ENCODE assay signal across 15 mouse cellular contexts in the genomic region with DNA sequence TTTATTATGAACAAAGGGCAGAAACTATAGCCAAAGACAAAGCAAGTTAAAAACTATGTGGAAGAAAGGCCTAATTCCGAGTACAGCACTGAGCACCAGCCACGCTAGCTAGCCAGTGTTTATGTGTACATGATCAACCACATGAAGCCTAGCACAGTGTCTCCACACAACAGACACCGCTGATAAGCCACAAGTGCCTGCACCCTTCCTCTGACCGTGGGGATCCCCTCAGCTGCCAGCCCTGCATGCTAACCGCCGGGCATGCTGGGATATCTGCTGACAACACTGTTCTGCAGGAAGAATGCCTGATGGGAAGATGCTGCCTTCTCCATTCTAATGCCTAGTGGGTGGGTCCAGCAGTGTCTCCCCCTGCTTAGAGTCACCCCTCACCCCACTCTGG.
"Had no signal": no experiment of that assay in that cellular context is flagged by ENCODE, and none has a peak within 500 bp of the region (broad histone marks: within the 10 kb centered on the region; RNA-seq: fewer than 3 reads in every experiment).

No protein-coding gene starts in this region.

- H3K9ac ChIP-seq: limb, embryonic 12.5 days; midbrain, embryonic 15.5 days; neural tube, embryonic 12.5 days had no signal

- H3K4me2 ChIP-seq: limb, embryonic 12.5 days; midbrain, embryonic 11.5 days; midbrain, embryonic 15.5 days; neural tube, embryonic 12.5 days had no signal

- H3K36me3 ChIP-seq: midbrain, embryonic 15.5 days had no signal

- H3K27ac ChIP-seq: kidney, postnatal 0 days; limb, embryonic 12.5 days; macrophage; midbrain, embryonic 15.5 days; neural tube, embryonic 12.5 days had no signal

- ATAC-seq: midbrain, embryonic 15.5 days had no signal

- H3K4me3 ChIP-seq: limb, embryonic 12.5 days; midbrain, embryonic 15.5 days; neural tube, embryonic 12.5 days had no signal

- DNase-seq: kidney, adult 11 months; kidney, adult 9 months; kidney, postnatal 36 days; layer of hippocampus, adult 9-11 months; layer of hippocampus, postnatal 36 days; lung, adult 2 months; lung, postnatal 14 days; thymus, adult 2 months; thymus, postnatal 25 days had no signal

- H3K27me3 ChIP-seq: limb, embryonic 12.5 days; midbrain, embryonic 15.5 days; neural tube, embryonic 12.5 days had no signal

- H3K9me3 ChIP-seq: limb, embryonic 12.5 days; midbrain, embryonic 15.5 days; neural tube, embryonic 12.5 days had no signal
